Mouse (Mus musculus): ENCODE measurements at regions not wholly inside any gene's neighbourhood (a gene's known extent, or its start where the extent isn't known, plus 50 kb on each side); places are given as distances from the start of the nearest gene placed in this dataset.

DNA sequence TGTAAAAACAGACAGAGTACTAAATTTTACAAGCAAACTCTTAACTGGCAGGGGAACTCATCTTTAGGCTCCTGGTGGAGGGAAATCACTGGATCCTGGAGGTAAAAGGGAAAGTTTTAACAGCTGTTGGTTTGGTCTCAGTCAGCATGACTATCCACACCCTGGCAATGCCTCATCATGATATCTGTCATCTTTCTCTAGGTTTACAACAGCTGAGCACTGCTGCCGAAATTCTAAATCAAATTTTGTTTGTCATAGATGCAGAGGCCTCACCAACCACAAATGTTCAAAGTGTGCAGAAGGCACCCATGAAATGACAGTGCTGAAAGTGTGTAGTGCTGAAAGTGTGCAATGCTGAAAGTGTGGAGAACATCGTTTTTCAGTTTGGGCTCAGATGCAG, 180.6 kb upstream of the Lpp start:
- DNase-seq = no peak

- DNase-seq = no peak
Observed at GRCm38 (mm10) chr16:24211588-24211987, 181.7 kb upstream of the Lpp start.

DNA sequence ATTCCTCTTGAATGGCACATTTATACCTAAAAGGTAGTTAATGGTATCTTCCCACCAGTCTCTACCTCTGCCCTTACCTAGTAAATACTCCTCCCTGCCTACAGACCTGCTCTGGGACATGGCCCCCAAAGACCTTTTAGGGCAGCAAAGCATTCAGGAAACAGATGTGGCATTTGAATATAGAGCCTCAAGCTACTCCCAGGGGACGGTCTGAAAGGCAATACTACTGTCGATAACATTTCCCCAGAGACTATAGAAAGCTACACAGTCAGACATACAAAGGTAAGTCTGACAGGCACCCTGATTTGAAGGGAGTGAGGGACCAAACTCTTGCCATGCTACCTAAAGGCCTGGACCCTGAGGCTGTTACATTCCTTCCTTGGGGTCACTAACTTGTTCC, 184.4 kb upstream of the Lpp start:
- DNase-seq = no peak

GRCm38 (mm10) chr16:24208118-24208517, 185.2 kb upstream of the Lpp start:
- no peak for DNase-seq

DNA sequence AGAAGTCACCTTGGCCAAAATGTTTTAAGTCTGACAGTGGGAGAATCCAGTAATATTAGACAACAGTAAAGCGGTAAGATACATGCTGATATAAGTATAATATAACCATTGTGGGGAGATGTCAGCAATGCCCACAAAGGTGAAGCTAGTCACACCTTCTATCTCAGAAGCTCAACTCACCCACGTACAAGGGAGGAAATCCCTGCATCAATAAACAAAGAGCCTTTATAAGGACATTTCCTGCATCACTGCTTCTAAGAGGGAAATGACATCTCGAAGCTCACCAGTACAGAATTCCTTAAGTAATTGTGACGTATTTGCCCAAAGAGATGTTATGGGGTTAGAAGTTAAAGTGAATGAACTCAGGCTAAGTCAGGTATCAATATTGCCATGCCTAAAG, 186.3 kb upstream of the Lpp start:
- DNase-seq = no peak

GRCm38 (mm10) chr16:24206461-24206861, 186.8 kb upstream of the Lpp start:
- DNase-seq = peak in 1 of 2 experiments; percentile 18

GRCm38 (mm10) chr16:24205594-24205993, 187.7 kb upstream of the Lpp start:
- peak; percentile 22 to 67 for DNase-seq

DNA sequence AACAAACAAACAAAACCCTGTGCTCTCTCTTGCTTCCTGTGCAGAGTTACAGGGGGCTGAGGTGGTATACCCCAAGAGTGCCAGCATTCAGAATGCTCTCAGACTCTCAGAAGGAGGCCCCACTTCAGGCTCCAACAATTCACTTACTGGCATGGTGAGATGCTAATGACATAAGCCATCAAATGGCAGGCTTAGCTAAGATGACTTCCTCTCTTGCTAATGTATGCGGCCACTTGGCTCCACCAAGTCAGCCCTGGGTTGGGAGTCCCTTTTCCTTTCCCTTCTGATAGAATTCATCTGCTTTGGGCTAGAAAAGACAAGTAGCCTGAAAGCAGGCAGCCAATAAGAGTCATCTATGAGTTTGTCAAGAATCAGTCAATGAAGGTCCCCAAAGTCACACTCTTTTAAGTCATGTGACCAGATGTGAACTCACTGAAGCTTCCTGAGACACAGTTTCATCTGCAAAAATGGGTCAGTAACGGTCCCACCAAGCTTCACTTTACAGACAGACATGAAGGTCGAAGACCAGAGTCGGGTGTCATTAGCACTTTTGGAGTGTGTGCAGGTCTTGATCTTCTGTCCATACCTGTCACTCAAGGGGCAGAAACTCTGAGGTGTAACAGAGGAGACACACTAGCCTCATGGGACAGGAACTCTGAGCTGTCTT, 189.1 kb upstream of the Lpp start:
- DNase-seq = no peak

DNA sequence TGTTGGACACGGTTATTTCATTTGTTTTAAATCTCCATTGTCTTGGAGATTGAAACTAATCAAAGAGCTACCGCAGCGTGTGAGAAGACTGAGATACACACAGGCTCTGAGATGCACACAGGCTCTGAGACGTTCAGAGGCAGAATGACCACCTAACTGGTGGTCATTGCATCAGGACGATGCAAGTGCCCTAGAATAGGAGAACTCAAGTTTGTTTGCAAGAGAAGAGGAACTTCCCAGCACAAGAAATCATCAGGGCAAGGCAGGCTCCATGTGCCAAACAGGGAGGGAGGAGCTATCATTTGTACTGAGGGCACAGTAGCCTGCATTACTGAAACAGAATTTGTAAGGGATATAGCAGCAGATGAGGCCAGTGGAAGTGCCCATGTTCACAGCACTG, 190.7 kb upstream of the Lpp start:
- no peak for DNase-seq

- DNase-seq = no peak
Observed at GRCm38 (mm10) chr16:24201455-24201854, 191.9 kb upstream of the Lpp start.

DNA sequence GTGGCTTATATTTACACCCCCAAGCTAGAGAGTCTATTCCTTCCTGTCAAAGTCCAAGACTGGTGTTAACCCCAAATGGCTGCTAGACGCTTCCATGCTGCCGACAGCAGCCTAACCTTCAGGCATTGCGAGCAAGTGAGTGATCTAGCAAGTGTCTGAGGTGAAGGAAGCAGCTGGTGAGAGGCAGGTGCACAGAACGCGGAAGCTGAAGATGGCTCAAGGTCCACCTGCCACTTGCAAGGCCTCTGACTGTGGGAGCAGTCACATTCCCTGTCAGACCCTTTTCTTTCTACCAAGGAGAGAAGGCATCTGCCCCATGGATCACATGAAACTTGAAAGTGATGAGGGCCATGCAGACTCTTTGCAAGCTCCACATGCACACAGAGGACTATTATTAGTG, 193.1 kb upstream of the Lpp start:
- no peak for DNase-seq

- DNase-seq = no peak
Observed at GRCm38 (mm10) chr16:24199408-24200167, 193.7 kb upstream of the Lpp start.

DNA sequence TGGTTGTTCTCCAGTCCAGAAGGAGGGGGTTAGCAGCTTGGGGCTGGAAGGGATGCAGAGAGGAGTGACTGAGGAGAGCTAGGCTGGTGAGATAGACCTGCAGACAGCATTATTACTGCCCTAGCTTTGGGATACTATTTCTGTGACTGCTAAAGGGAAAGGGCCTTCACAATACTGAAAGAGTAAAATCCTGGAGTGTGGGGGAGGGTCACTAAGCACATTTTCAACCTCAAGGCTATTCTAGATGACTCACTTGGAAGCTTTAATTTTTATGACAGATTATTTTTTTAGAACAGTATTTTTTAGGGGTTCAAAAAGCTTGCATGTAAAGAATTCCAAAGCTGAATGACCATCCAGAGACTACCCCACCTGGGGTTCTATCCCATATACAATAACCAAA, 195.0 kb upstream of the Lpp start:
- DNase-seq = no peak

DNA sequence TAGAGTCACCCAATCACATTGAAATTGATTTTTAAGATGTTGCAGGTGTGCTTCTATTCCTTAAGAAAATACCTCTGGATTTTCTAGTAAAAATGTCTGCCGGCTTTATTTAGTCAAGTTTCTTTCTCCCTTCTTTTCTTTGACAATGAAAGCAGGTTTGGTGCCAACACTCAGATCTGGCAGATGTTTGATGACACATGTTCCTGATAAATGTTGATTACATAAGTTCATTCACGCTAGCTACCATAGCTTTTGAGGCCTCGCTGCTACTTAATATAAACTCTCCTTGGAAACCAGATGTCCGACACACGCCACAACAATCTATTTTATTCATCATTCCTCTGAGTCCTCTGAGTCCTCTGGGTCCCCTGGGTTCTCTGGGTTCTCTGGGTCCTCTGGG, 195.7 kb upstream of the Lpp start:
- no peak for DNase-seq

DNA sequence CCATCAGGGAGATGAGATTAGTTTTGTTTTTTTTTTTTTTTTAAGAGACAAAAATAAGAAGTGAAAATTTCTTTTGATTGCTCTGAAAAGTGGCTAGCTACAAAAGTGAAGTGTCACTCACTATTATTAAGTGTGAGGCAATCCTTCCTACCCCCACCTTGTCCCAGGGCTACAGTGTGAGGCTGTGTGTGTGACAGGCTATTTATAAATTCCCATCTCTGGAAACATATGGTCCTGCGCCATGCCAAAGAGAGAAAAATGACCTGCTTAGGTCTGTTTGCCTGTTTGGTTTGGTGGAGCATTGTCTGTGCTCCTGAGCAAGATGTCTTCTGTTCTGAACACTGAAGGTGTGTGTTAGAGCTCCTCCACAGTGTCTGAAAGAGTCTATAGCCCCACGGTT, 199.4 kb upstream of the Lpp start:
- DNase-seq = no peak

DNA sequence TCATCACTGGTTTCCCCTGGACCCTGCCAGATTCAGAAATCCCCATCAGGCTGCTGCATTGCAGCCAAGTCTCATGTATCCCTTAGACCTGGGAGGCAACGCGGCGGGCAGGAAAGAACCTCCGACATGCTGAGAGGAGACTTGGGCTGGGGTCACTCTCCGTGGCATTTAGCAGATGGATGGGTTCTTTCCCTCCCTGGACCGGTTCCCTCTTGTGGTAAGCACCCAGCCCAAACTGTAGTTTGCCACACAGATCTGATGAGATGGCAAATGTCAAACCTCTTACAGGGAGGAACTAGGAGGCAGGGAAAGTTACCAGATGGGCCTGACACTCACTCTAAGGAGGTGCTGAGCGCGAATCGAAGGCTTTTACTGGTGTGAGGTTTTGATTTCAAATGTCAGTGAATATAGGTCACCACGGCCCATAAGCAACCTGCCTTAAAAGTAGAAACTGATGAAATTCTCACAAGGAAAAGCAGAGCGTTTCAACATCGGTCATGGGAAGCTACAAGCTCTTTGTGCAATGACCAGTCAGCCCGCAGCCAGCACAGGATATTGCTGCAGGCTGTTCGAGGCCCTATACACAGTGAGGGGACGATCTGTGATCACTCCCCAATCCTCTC, 199.9 kb upstream of the Lpp start:
- no peak for DNase-seq

- DNase-seq = no peak
Observed at GRCm38 (mm10) chr16:24192013-24192412, 201.3 kb upstream of the Lpp start.

- DNase-seq = no peak
Observed at GRCm38 (mm10) chr16:24187131-24187530, 198.5 kb upstream of the Bcl6 start.

DNA sequence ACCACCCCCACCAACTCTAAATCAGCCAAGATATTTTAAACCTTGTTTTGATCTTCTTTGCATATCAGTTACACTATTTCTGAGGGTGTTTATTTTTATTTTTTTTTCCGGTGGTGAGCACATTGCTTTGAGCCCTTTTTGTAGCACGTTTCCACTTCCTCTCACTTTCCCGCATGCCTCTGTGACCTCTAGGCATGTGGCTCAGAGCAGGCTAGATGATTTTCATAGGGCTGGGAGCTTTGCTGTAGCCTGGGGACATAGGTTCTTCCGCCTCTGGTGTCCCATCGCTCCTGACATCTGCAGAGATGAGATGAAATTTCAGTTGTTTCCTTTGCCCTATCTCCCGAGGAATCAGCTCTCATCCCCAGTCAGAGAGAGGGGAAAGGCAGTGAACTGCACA, 197.3 kb upstream of the Bcl6 start:
- no peak for DNase-seq

DNA sequence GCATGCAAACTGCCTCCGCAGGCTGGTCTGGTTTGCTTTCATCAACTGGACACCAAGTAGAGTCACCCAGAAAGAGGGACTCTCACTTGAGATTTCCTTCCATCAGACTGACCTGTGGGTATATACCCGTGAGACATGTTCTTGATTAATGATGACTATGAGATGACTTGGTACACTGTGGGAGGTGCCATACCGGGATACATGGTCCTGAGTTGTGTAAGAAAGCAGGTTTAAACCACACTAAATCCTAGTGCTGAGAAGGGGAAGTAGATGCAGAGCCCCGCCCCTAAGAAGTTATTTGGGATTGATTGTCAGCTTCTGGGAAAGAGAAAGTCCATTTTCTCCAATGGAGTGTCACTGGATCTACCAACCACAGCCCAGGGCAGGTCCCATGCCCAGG, 196.2 kb upstream of the Bcl6 start:
- no peak for DNase-seq

DNA sequence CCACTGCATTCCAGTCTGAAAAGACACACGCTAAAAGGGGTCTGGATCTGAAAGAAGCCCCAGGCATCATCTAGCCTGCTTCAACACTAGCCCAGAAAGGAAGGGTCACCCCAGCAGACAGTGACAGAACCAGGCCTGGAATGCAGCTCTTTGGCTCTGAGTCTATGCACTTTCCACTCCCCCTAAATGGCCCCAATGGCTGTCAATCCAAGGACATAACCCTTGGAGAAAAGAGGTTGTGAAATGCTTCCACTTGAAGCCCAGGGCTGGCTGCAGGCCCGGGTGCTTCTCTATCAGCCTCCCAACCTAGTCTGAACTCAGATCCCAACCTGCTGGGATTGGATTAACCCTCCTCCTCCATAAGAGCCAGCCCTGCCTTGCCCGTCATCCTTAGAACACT, 194.6 kb upstream of the Bcl6 start:
- DNase-seq = peak; percentile 7 to 11

DNA sequence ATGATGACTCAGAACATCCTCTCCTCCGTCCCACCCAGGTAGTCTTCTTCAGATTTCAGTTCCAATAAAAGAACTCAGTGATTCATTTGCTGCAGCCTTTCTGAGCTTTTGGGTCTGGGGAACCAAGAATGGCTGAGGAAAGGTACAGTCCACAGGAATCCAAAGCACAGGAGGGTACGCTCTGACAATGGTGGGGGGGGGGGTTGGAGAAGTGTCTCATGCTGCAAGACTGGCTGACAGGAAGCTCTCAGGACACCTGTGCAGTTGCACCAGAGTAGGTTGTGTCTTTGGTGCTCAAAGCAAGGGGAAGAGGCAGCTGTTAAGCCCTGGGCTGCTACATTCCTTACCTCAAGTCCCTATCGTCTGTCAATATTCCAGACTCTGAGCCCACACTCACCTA, 192.7 kb upstream of the Bcl6 start:
- DNase-seq = no peak

- no peak for DNase-seq
Observed at GRCm38 (mm10) chr16:24180666-24181065, 192.0 kb upstream of the Bcl6 start.

DNA sequence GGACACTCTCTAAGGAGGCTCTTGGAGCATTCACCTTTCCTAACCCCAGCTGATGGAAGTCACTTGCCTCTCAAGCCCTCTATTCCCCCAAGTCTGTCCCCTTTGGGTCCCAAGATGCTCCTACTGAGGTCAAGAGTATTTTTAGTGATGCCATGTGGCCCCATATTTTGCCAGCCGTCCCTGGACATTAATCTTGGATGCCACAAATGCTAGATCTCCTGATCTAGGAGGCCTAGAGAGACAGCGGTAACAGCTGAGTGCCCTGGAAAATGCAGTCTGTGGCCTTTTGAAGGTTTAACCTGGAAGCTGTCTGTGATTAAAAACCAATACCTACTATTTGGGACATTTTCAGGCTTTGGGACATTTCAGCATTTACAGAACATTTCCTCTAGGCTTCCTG, 188.9 kb upstream of the Bcl6 start:
- DNase-seq = no peak

Measured in kidney, postnatal 36 days (tissue).